Mouse (Mus musculus) liver, adult 2 months (tissue): ENCODE data around the gene Rap1gap2. TPM values are rescaled to one million over a fixed set of nuclear protein-coding genes. Genes with fewer than 3 reads are reported as not detected.

ENCODE experiments used
- DNase-seq: peaks from one replicate; pipeline ENCODE4 v3.0.0-alpha.2; 2011; ENCODE audit warnings: low read depth, low spot score; ENCODE audit errors: extremely low read depth
- H3K27ac ChIP-seq: fragments of 200-500 bp; replicated peaks from 2 replicates; pipeline ENCODE4 v1.5.1; 2012; ENCODE audit warnings: low read depth, mild to moderate bottlenecking, control low read depth, inconsistent platforms, low read length; ENCODE audit not compliant: insufficient read depth
- H3K27me3 ChIP-seq: fragments of 200-500 bp; 2 replicates; pipeline ENCODE4 v1.6.1; 2012; ENCODE audit warnings: mild to moderate bottlenecking, moderate library complexity, low read length, inconsistent platforms; ENCODE audit not compliant: control insufficient read depth, insufficient read depth
- H3K36me3 ChIP-seq: fragments of 200-500 bp; 2 replicates; pipeline ENCODE4 v1.6.1; 2012; ENCODE audit warnings: low read length, inconsistent platforms; ENCODE audit not compliant: control insufficient read depth, insufficient read depth
- H3K4me1 ChIP-seq: fragments of 200-500 bp; 2 replicates; pipeline ENCODE4 v1.6.1; 2011; ENCODE audit warnings: low read length; ENCODE audit not compliant: control insufficient read depth, insufficient read depth
- H3K4me3 ChIP-seq: fragments of 200-500 bp; 2 replicates; pipeline ENCODE4 v1.5.1; 2011; ENCODE audit warnings: low read depth, mild to moderate bottlenecking, control low read depth, low read length, moderate library complexity; ENCODE audit not compliant: insufficient read depth
- H3K79me2 ChIP-seq: fragments of 200-500 bp; 2 replicates; pipeline ENCODE4 v1.6.1; 2012; ENCODE audit warnings: inconsistent platforms, mild to moderate bottlenecking, low read length, moderate library complexity; ENCODE audit not compliant: control insufficient read depth, insufficient read depth
- H3K9ac ChIP-seq: fragments of 200-500 bp; 2 replicates; pipeline ENCODE4 v1.6.1; 2012; ENCODE audit warnings: low read depth, mild to moderate bottlenecking, control low read depth, inconsistent platforms, low read length
- CTCF ChIP-seq: fragments of 200-500 bp; IDR thresholded peaks from 2 replicates; pipeline ENCODE4 v1.5.1; 2011; ENCODE audit warnings: low read depth, low read length, control low read depth
- POLR2A ChIP-seq: fragments of 200-500 bp; IDR thresholded peaks from 2 replicates; pipeline ENCODE4 v1.6.1; 2011; ENCODE audit warnings: low read length, control low read depth; ENCODE audit not compliant: insufficient read depth; ENCODE audit errors: extremely low read depth
- WGBS: fragments of 180-500 bp; shearing (Covaris S2); methylation state at CpG from one replicate; pipeline ENCODE4 v1.1.7; 2018; 5-methylcytosine and 5-hydroxymethylcytosine counted together
- polyA plus RNA-seq: library from polyadenylated mRNA; depleted of rRNA; stranded (reverse); fragments of >200 nt; gene quantifications from 2 replicates; pipeline ENCODE4 v1.2.3, GENCODE M21; 2012
- total RNA-seq: library from RNA; depleted of rRNA; stranded (reverse); fragments of >200 nt; gene quantifications from 2 replicates; pipeline ENCODE4 v1.2.3, GENCODE M21; 2014

Gene Rap1gap2
- total and polyA plus RNA-seq, 2 experiments, result 0.46 to 0.48 TPM

GRCm38 (mm10) chr11:74409757-74410174 is 200.9 kb downstream of the Rap1gap2 start:
- no peaks in the 10 kb centered on the region for H3K4me1 ChIP-seq
- no peak for TF ChIP-seq POLR2A
- no peak for TF ChIP-seq CTCF
- H3K79me2 ChIP-seq, result no peaks in the 10 kb centered on the region
- no peak for DNase-seq
- no peak overlapping the region for H3K9ac ChIP-seq
- H3K4me3 ChIP-seq, result no peak overlapping the region
- no peaks in the 10 kb centered on the region for H3K27me3 ChIP-seq
- no peaks in the 10 kb centered on the region for H3K36me3 ChIP-seq
- WGBS, result 42% methylated on average over 4 of the region's 4 CpGs
- no peak overlapping the region for H3K27ac ChIP-seq

DNA sequence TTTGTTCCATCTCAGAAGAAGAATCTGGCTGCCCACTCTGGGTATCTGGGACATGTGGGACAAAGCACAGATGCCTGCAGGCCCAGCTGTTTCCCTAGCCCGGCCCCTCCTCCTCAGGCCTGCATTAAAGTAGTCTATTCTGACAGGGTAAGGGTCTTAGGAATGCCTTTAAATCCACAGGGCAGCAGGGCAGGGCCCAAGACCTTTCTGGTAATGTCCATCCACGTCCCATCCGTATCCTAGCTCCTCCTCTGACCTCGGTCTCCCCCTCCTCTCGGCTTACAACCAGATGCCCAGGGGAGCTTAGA is 201.3 kb downstream of the Rap1gap2 start:
- no peak overlapping the region for H3K9ac ChIP-seq
- WGBS, result 85% methylated on average over 5 of the region's 5 CpGs
- DNase-seq, result no peak

DNA sequence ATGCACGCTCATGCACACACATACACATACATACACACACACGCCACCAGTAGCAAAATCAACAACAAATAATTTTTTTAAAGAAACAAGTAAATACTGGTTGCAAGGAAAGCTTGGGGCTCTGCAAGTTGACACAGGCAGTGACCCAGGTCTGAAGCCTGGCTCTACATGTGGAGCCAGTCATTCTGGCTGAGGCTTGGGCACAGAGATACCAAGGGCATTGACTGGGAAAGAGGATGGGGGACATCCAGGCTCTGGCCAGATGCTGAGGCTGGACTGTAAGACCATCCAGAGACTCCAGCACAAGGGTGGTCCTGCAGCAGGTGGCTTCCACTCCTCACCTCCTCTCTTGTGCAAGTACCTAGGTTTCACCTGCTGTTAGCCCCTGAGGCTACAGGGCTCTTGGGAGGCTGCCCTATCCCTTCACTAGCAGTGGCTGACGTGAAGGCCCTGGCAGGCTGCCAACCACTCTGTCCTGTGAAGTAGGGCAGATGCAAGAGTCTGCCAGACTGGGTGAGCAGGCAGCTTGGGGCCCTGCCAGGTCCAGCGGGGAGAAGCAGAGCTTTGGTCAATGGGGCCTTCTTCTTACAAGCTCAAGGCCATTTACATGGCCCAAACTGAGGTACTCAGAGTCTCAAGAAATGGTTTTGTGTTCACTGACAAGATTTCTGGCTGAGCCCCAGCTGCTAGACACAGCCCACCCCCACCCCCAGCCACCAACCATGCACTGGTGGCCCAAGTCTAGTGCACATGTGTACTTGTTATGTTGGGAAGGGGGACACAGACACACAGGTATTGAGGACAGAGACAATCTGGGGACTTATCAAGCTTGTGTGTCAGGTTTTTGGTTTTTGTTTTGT is 201.9 kb downstream of the Rap1gap2 start:
- no peak overlapping the region for H3K9ac ChIP-seq
- H3K27me3 ChIP-seq, result no peaks in the 10 kb centered on the region
- no peak overlapping the region for H3K27ac ChIP-seq
- WGBS, result 43% methylated on average over 4 of the region's 4 CpGs
- no peaks in the 10 kb centered on the region for H3K36me3 ChIP-seq
- no peak for TF ChIP-seq POLR2A
- no peak for TF ChIP-seq CTCF
- H3K4me1 ChIP-seq, result no peaks in the 10 kb centered on the region
- no peaks in the 10 kb centered on the region for H3K79me2 ChIP-seq
- DNase-seq, result peak; percentile 54
- H3K4me3 ChIP-seq, result no peak overlapping the region

More for the DNA sequence above, 201.3 kb downstream of the Rap1gap2 start:
- H3K4me1 ChIP-seq, result no peaks in the 10 kb centered on the region
- TF ChIP-seq CTCF (no peak), POLR2A (no peak)
- H3K79me2 ChIP-seq, result no peaks in the 10 kb centered on the region
- H3K27ac ChIP-seq, result no peak overlapping the region
- H3K36me3 ChIP-seq, result no peaks in the 10 kb centered on the region
- no peak overlapping the region for H3K4me3 ChIP-seq
- H3K27me3 ChIP-seq, result no peaks in the 10 kb centered on the region

- Histone ChIP-seq H3K9ac (no peak overlapping the region), H3K27ac (no peak overlapping the region), H3K36me3 (no peaks in the 10 kb centered on the region), H3K79me2 (no peaks in the 10 kb centered on the region), H3K4me1 (no peaks in the 10 kb centered on the region), H3K4me3 (no peak overlapping the region), H3K27me3 (no peaks in the 10 kb centered on the region)
- no peak for DNase-seq
- 86% methylated on average over 7 of the region's 7 CpGs for WGBS
- no peak for TF ChIP-seq CTCF
- TF ChIP-seq POLR2A, result no peak
Measured at GRCm38 (mm10) chr11:74405201-74405600, 205.5 kb downstream of the Rap1gap2 start.

- H3K36me3 ChIP-seq, result no peaks in the 10 kb centered on the region
- H3K9ac ChIP-seq, result no peak overlapping the region
- 81% methylated on average over 2 of the region's 2 CpGs for WGBS
- DNase-seq, result no peak
- no peak overlapping the region for H3K27ac ChIP-seq
- no peak for TF ChIP-seq CTCF
- no peak overlapping the region for H3K4me3 ChIP-seq
- no peaks in the 10 kb centered on the region for H3K27me3 ChIP-seq
- H3K79me2 ChIP-seq, result no peaks in the 10 kb centered on the region
- H3K4me1 ChIP-seq, result no peaks in the 10 kb centered on the region
Measured at GRCm38 (mm10) chr11:74404216-74404615, 206.5 kb downstream of the Rap1gap2 start.

DNA sequence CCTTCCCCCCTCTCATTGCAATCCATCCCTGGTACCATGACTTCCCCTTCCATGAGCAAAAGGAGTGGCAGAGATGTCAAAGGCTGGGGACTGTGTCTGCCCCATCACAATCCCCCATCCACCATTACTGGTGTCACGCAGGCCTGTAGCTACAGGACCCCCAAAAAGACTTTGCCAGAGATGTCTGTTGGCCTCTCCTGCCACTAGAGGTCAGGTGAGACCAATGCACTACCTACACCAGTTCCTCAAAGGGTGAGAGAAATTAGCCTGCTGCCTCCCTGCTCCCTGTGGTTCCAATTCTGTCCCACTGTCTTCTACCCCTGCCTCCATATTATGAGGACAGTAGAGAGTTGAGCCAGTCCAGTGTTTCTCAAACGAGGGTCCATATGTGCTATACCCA is 208.6 kb downstream of the Rap1gap2 start:
- Histone ChIP-seq H3K36me3 (no peaks in the 10 kb centered on the region), H3K4me3 (no peak overlapping the region), H3K27me3 (no peaks in the 10 kb centered on the region), H3K79me2 (no peaks in the 10 kb centered on the region), H3K27ac (no peak overlapping the region), H3K4me1 (no peaks in the 10 kb centered on the region), H3K9ac (no peak overlapping the region)
- DNase-seq, result no peak
- WGBS, result 54% methylated on average over 2 of the region's 2 CpGs
- no peak for TF ChIP-seq CTCF
- TF ChIP-seq POLR2A, result no peak
